Mouse (Mus musculus) thymus, postnatal 25 days (tissue): ENCODE results near the gene Slc25a47.

Source experiments
- DNase-seq: peaks from one replicate; pipeline ENCODE4 v3.0.0; 2022

Gene Slc25a47

GRCm38 (mm10) chr12:108869575-108869974 lies 33.7 kb downstream of the Slc25a47 start:
- DNase-seq = peak; percentile 30

GRCm38 (mm10) chr12:108873122-108873521 lies 37.3 kb downstream of the Slc25a47 start:
- DNase-seq = no peak

GRCm38 (mm10) chr12:108879138-108879537 lies 43.3 kb downstream of the Slc25a47 start:
- no peak for DNase-seq

- no peak for DNase-seq
These were observed 44.8 kb downstream of the Slc25a47 start for GRCm38 (mm10) chr12:108880606-108881005.

DNA sequence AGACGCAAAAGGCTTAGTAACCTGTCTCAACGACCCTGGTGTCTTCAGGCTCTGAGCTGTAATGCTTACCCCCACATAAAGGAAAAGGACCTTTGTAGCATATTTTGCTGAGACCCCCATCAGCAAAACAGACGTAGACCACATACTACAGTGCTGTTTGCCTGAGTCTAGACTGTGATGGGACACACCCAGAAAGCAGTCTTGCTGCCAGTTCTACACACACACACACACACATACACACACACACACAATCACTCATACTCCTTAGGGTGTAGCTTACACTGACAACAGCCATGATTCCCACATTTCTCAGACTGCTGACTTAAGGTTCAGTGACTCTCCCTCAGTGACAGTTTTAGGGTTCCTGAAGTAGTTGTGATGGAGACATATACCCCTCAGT lies 45.3 kb downstream of the Slc25a47 start:
- DNase-seq = no peak

DNA sequence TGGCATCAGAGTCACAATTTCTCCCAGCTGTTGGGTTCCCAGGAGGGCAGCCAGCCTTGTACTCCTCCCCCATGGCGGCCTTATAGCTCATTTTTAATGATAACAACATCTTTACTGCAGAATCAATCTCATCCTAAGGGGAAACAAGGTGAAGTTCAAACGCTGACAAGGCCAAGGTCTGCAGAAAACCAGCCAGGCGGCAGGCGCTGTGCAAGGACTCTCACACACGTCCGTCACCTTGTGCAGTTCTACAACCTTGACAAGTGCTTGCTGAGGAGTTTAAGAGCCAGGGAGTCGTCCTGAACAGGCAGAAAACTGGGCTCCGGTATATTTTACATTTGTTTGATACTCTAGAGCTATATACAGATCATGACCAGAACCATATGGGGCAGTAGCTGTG lies 46.9 kb downstream of the Slc25a47 start:
- DNase-seq = no peak

DNA sequence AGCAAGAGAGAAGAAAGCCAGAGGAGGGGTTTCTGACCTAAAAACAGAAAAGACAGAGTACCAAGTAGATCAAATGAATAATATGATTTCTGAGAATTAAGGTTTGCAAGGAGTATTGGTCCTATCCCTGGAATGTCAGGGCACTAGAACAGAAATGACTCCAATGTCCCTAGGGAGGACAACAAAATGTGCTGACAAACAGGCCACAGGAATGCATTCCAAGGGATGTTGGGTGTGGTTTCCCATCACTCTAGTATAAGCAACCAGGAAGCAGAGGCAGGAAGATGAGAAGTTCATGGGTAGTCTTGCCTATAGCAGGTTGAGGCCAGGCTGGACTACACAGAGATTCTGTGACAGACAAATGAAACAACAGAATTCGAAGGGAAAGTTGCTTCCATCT lies 50.1 kb downstream of the Slc25a47 start:
- no peak for DNase-seq

GRCm38 (mm10) chr12:108887077-108887476 lies 51.2 kb downstream of the Slc25a47 start:
- DNase-seq = no peak

- DNase-seq = no peak
These were observed 52.8 kb downstream of the Slc25a47 start for GRCm38 (mm10) chr12:108888632-108889031.

GRCm38 (mm10) chr12:108892989-108893714 lies 57.3 kb downstream of the Slc25a47 start, which contains the start of gene Wdr25:
TSS of gene Wdr25 (plus strand) at chr12:108893631.
- DNase-seq = no peak

DNA sequence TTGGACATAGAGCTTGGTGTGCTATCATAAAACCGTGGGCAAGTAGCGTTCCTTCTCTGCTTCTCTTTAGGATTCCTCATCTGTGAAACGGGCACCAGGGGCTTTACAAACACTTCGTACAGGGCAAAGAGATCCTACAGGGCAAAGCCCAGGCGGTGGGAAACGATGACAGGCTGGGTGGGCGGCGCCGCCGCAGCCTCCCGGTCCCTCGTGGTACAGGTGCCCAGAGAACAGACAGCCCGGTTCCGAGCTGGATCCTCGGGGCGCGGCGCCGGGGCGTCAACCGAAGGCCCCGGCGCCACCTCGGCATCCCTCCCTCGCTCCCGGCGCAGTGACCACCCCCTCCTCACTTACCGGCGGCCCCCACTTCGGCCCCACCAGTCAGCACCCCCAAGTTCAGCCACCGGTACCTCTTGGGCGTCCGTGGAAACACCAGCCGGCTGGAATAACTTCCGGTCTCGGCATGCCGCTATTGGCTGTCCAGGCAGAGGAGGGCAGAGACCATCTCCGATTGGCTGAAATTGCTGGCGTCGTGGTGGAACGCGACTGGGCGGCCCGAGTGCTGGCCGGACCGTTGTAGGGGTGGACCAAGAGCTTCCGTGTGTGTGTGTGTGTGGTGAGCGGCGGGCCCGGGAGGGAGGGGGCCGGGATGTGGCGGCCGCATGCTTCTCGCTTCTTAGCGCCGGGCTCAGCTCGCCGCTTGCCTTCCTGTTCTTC lies 58.0 kb downstream of the Slc25a47 start, which contains the start of gene Wars:
TSS of gene Wars (minus strand) at position 460 of the 717 bp plus-strand sequence.
- DNase-seq = peak; percentile 91

DNA sequence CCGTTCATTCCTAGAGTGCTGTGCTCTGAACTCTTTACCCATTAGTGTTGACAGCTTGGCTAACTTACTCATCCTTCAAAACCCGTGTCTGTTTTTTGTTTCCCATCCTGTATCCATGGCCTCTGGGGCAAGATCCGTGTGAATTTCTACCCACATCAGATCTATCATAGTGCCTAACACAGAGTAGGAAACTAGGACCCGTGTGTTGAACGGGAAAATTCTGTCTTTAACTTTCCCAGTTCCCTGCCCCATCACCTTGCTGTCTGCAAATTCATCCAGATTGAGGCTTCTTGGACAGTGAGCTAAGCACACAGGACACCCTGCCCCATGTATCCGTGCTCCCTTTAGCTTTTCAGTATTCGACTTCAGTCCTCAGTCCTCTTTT lies 58.6 kb downstream of the Slc25a47 start:
- DNase-seq = no peak

DNA sequence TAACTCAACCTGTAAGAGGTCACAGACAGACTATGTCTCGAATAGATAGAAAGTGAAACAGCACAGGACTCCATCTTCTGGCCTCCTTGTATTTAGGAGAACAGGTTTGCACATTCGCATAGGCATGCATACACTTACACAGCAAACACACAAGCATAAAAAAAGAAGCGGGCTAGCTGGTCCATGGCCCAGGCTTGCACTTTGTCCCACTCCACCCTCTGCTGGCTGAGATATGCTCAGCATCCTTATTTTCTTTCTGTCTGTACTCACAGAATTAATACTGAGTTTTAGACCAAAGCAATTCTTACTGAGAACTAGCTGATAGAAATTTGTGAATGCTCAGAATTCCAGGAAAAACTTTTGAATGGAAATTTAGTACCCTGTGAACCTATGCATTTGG lies 60.2 kb downstream of the Slc25a47 start:
- DNase-seq = peak; percentile 18

DNA sequence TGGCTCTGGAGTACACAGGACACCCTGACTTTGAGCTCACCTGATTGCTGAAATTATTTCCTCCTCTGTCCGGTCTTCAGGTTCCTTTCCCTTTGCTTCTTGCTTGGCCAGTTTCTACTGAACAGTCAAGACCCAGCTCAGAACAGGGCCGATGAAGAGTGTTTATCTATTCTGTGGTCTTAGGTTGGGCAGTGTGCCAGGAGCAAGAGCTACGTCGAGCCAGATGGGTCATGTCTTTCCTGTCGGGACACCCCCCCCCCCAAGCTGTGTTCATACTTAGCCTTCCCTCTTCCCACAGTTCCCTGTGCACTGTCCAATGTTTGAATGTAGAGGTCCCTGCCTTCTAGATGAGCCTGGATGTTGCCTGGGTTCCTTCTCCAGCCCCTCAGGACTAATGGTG lies 65.5 kb downstream of the Slc25a47 start:
- no peak for DNase-seq

DNA sequence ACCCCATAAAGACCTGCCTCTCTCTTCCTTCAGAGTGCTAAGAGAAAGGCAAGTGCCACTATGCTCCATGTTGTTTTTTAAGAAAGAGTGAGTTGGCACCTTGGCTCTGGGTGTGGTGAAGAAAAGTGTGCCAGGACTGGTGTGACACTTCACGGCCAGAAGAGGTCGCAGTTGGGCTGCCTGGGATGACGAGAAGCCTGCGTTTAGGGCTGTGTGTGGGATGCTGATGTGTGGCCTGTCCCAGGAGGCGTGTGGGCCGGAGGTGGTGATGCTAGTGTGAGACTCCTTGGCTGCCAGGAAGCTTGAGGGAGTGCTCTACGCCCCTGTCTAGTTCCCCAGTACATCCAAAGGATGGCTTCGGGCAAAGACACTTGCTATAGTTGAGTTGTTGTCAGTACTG lies 67.1 kb downstream of the Slc25a47 start:
- peak; percentile 51 for DNase-seq

DNA sequence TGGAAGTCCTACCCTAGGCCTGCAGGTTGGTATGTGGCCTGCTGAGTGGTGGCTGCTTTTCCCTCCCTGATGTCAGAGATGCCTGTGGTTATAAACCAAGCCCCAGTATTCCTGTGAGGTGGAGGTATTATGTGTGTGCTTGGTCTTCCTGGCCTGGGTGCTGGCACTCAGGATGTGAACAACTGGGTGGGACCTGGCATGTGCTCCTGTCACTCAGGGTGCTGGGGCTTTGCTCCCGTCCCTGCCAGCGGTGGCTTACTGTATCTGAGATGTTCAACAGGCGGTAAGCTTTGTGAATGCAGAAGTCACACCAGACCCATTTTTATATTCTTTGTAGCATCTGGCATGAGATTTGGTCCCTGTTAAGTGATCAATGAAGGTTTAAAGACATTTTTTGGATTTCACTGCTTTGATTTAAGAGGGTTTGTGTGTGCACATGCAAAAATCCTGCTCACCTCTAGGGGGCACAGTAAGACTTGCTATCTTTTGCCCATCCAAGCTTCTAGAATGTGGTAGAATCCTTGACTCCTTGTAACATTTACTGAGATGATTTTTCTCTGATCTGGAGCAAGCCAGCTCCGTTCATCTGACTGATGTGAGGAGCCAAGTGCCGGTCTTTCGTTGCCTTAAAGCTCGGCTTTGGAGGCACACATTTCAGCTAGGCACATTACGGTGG lies 67.9 kb downstream of the Slc25a47 start:
- DNase-seq = peak; percentile 48

DNA sequence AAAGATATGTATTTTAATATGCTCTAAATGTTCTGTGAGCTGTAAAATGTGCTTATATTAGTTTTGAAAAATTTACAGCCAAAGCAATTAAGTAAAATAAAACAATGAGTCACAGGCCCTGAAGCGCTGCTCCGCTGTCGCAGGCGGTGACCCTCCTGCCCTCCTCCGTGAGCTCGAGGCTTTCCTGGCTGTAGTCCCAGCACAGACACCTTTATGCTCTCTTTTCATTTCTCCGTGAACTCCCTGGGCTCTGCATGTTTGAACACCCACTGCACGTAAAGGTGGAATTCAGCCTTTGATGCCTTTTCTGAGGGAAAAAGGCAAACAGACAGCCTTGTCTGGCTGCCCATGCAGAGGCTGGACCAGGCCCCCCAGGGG lies 68.4 kb downstream of the Slc25a47 start:
- DNase-seq = no peak

DNA sequence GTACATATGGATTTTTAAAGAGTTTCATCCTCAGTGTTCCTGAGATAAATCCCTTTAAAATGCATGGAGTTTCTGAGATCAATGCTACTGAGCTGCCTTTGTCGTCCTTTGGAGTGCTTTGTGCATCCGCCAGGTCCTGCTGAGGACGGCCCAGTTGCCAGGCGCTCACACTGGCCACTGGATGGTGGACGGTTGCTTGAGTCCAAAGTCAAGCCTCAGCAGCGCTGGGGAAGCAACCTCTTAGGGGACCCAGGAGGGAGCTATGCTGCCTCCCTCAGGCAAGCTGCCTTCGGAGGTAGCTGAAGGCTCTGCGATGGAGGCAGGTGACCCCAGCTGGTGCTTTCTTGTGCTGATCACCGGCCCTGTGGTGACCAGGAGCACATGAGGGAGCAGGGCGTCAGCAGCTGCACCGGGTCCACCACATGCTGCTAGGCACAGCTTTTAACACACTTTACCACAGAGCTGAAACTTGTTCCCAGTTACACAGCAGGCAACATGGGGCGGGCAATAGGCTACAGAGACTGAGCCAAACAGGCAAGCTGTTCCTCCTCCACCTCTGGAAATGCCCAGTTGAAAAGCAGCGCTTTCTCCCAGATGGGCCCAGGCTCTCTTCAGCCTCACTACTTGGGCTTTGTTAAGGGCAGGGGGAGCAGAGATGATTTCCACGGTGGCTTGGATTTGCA lies 69.9 kb downstream of the Slc25a47 start:
- DNase-seq = no peak

GRCm38 (mm10) chr12:108906398-108906797 lies 70.6 kb downstream of the Slc25a47 start:
- DNase-seq = no peak
